Mouse (Mus musculus) T-helper 17 cell (primary cell): ENCODE measurements around the gene Btbd35f29.
"Not testable (repeated sequence)": the region's sequence is repeated elsewhere in the genome, so short reads cannot be mapped to it uniquely, and the experiment has no call there.

Experiments used
- in situ Hi-C, 2 experiments: fragments of 300-600 bp; cut with MboI, MseI; formaldehyde crosslinking; loops; 1 replicate in 1 of 2; 2 replicates in 1 of 2; pipeline ENCODE4 v1.15.1; 2025; ENCODE audit warnings: high pct_unique_total_duplicates in 2 of 2

Gene Btbd35f29

DNA sequence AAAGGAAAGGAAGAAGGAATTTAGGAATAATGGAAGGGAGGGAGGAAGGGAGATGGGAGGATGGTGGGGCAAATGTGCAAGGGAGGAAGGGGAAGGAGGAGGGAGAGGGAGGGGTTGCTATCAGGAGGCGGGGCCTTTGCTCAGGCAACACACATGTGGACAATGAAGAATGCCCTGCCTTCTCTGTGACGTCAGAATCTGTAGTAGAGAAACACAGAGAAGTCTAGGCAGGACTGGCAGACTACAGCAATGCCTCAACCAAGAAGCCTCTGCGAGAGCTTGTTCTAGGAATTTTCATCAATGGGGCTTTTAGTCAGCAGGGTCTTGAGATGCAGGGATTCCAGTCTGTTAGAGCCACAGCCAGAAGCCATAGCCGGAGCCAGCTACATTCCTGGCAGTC is at the start of gene Btbd35f29:
Gene Btbd35f29, plus strand, starts transcription at position 301 of the 400 bp plus-strand sequence.
- in situ Hi-C loops = not testable (repeated sequence)

DNA sequence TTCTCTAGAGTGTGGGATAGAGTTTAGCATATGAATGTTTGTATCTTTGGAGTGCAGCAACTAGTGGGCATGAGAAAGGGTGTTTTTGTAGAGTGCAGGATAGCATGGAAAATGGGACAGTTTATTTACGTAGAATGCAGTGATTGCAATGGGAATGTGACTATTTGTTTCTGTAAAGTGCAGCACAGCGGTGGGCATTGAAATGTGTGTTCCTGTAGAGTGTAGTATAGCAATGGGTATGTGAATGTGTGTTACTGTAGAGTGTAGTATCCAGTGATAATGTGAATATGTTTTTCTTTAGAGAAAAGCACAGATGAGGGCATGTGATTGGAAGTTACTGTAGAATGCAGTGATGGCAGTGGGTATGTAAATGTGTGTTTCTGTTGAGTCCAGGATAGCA is 23.9 kb downstream of the Btbd35f29 start:
- in situ Hi-C loops = loop anchor here in 1 of 2 experiments (10.0 kb wide), 1 partner anchor 943 kb away; no protein-coding TSS in a partner anchor

DNA sequence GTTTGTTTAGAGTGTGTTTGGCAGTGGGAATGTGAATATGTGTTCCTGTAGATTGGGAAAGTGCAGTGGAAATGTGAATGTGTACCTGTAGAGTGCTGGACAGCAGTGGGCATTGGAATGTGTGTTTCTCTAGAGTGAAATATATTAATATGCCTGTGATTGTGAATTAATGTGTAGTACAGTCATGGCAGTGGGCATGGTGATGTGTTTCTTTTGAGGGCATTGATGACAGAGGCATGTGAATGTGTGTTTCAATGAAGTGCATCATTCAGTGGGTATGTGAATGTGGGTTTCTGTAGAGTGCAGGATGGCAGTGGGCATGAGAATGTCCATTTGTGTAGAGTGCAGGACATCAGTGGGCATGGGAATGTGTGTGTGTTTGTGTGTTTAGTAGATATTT is 27.7 kb downstream of the Btbd35f29 start:
- in situ Hi-C loops = loop anchor here in 1 of 2 experiments (10.0 kb wide), 1 partner anchor 940 kb away; no protein-coding TSS in a partner anchor

DNA sequence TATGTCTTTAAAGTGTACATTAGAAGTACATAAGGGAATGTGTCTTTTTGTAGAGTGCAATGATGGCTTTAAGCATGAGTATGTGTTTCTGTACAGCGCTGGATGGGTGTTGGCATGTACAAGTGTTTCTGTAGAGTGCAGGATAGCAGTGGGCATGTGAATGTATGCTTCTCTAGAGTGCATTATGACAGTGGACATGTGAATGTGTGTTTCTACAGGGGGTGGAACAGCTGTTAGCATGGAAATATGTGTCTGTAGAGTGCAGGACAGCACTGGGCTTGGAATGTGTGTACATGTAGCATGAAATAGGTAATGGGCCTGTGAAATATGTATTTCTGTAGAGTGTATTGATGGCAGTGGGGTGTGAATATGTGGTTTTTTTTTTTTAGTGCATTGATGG is 28.4 kb downstream of the Btbd35f29 start:
- in situ Hi-C loops = loop anchor here in 1 of 2 experiments (10.0 kb wide), 1 partner anchor 939 kb away; no protein-coding TSS in a partner anchor

DNA sequence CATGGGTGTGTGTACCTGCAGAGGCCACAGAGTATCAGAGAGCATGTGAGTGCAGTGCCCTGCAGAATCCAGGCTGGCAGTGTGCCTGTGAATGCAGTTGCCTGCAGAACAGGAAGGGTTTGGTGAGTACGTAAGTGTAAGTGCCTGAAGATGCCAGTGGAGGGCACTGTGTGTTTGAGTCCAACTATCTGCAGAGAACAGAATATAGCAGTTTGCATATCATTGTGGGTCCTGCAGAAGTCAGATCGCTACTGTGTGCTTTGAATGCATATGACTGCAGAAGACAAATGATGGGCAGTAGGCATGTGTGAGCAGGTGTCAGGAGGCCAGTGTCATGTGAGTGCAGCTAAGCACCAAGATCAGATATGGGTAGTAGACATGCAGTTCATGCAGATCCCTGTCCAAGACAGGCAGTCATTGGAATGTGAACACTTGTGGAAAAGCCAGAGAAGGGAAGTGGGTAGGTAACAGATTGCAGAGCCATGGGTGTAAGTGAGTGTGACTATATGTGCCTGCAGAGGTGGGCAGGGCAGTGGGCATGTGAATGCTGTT is 41.1 kb downstream of the Btbd35f29 start:
- in situ Hi-C loops = loop anchor here in 1 of 2 experiments (5.0 to 25.0 kb wide), 2 partner anchors 524 to 1729 kb away; partner anchors contain the start of gene Btbd35f30

DNA sequence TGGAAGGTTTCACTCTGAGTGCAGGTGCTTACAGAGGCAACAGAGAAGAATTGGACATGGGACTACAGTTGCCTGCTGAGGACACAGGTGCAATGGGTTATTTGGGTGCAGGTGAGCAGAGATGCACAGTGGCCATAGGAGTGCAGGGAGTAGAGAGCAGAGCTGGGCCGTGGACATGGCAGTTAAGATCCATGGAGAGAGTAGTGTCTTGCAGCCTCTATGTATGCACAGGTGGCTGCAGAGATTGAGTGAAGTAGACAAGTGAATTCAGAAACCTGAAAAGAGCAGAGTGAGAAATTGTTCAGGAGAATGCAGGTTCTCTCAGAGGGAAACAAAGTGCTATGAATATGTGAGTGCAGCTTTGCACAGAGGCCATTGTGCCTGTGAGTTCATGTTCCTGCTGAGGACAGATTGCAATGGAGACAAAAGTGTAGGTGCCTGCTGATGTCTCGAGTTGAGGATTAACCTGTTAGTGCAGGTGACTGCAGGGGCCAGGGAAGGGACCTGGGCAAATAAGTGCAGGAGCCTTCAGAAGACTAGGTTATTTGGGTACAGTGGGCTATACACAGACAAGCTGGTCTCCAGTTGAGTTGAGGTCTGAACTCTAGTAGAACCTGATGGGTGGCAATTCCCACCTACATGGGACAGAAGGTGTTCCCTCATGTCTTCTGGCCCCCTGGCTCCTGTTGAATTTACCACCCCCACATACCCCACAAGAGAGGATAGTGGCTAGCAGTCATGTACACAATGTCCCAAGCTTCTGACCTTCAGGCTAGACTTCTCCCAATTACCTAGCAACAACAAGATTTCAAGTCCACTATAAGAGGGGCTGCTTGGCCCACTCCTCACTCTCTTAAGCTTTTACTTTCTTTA is 42.2 kb downstream of the Btbd35f29 start:
- in situ Hi-C loops = loop anchor here (5.0 to 25.0 kb wide), 3 partner anchors 523 to 1728 kb away; partner anchors contain the start of gene Btbd35f30 (in 1 of the 2)

DNA sequence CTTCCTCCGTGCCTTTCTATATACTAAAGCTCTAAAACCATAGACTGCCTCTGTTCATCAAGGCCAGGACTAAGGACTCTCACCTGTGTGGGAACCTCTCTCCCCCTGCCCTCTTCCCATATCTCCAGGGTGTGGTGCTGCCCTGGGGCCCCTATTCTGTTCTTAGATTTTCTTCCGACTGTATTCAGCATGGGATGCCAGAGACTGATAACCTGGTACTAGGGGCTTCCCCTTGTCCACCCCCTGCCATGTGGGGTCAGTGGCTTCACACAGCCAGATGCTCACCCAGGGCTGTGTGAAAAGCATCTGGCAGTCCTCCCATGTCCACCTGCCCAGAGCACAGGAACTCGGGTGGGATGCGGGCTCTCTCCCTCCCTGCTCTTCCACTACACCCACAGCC is 43.1 kb downstream of the Btbd35f29 start:
- in situ Hi-C loops = loop anchor here (5.0 to 25.0 kb wide), 3 partner anchors 522 to 1727 kb away; partner anchors contain the start of gene Btbd35f30 (in 1 of the 2)

DNA sequence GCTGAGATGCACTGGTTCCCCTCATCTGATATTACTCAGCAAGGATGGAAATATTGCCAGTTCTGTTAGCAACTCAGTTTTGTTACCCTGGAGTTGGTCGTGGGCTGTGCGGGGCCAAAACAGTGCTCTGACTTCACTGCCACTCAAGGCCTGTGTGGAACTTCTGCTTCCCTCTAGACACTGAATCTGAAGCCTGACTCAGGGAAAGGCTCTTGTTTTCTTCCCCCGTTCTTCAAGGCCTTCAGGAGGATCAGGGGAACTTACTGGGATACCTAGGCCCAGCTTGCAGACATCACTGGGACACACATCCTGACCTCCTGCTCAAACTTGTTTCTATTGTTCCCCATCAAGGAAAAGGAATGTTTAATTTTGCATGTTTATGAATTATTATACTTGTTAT is 45.2 kb downstream of the Btbd35f29 start:
- in situ Hi-C loops = loop anchor here (5.0 to 25.0 kb wide), 3 partner anchors 520 to 1725 kb away; partner anchors contain the start of gene Btbd35f30 (in 1 of the 2)

DNA sequence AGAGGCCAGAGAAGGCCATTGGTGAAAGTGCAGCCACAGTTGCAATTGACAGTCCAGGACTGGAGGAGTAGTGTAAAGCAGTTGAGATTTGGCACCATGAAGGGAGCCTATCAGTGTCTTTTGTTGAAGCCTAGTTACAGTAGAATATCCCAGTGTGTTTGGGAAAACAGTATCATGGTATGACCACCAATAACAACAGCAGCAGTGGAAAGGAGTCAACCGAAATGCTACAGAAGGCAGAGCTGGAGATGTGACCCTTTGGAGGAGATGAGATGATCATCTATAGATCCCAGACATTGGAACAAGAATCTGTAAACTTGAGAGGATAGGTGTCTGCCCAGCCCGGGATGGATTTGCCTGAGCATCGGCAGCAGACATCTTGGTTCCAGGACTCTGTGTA is 47.7 kb downstream of the Btbd35f29 start:
- in situ Hi-C loops = loop anchor here in 1 of 2 experiments (25.0 kb wide), 1 partner anchor 1722 kb away; the partner anchor contains the start of gene Btbd35f30
